In the genomic region with DNA sequence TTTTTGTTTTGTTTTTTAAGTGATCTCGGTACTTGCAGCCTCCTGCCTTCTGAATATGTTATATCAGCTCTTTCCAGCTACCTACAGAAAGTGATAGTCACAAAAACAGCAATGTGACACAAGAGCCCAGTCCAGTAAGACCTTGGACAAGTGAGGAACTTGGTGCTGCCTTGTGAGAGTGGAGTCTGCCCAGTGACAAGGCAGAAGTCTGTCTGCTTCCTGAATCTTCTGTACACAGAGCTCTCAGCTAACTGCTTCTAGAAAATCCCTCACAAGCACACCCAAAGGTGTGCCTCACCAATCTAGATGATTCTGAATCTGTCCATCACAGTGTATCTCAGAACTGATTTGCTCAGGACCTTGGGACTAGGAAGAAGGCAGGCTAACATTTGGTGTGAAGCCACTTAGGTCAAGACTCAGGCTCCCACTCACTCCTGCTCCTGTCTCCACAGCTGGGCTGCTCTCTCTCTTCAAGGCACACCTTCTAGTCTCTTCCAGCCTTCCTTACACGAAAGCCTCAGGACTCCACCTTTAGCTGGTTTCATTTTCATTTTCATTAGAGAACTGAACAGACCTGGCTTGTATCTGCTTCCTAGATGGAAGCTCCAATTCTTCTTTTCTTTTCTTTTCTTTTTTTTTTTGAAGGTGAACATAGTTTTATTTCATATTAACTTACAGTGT, we compare ENCODE assay signal across 17 mouse cellular contexts.
DNase-seq lines count a peak whose midpoint lies in the region; ATAC-seq lines count a peak whose summit lies in the region.
"Had no signal": no experiment of that assay in that cellular context is flagged by ENCODE, and none has a peak within 500 bp of the region (broad histone marks: within the 10 kb centered on the region; RNA-seq: fewer than 3 reads in every experiment).

No protein-coding gene starts in this region.

- WGBS in neural tube, embryonic 15.5 days, result 80% methylated on average over 2 of the region's 2 CpGs

- no peaks in the 10 kb centered on the region for H3K36me3 ChIP-seq in neural tube, embryonic 15.5 days
- H3K36me3 ChIP-seq: embryonic facial prominence, embryonic 13.5 days; kidney, embryonic 15.5 days; lung, embryonic 15.5 days had no signal

- H3K9me3 ChIP-seq in neural tube, embryonic 15.5 days (replicated peaks), result no peaks in the 10 kb centered on the region
- H3K9me3 ChIP-seq: embryonic facial prominence, embryonic 13.5 days; kidney, embryonic 15.5 days; lung, embryonic 15.5 days had no signal

- H3K4me2 ChIP-seq in neural tube, embryonic 15.5 days, result no peak overlapping the region
- H3K4me2 ChIP-seq: embryonic facial prominence, embryonic 13.5 days; heart, embryonic 11.5 days; kidney, embryonic 15.5 days; lung, embryonic 15.5 days had no signal

- no peaks in the 10 kb centered on the region for H3K27me3 ChIP-seq in neural tube, embryonic 15.5 days (replicated peaks)
- H3K27me3 ChIP-seq: embryonic facial prominence, embryonic 13.5 days; kidney, embryonic 15.5 days; lung, embryonic 15.5 days; Patski had no signal

- H3K27ac ChIP-seq in neural tube, embryonic 15.5 days (replicated peaks), result no peak overlapping the region
- H3K27ac ChIP-seq: embryonic facial prominence, embryonic 13.5 days; kidney, embryonic 15.5 days; lung, embryonic 15.5 days had no signal

- peak; percentile 54 for DNase-seq in A20 (ENCODE audit: low read depth, low spot score)
- DNase-seq in CD4-positive, CD25-positive, alpha-beta regulatory T cell, adult 2 months (ENCODE audit: low read depth, low spot score), result peak; percentile 23
- DNase-seq in induced T-regulatory cell, adult 2 months (ENCODE audit: low read depth), result peak; percentile 35
- no peak for DNase-seq in gastrocnemius, adult 8-10 months (ENCODE audit: low spot score in 2 of 2)
- DNase-seq in Muller cell, postnatal 12 days (ENCODE audit: inconsistent ontology term), result no peak
- DNase-seq: adrenal gland, postnatal 25 days; cerebellum, adult 2 months; gastrocnemius, postnatal 25 days; layer of hippocampus, postnatal 36 days had no signal

- ATAC-seq in monocyte, adult 5-6 weeks (replicated peaks; ENCODE audit: insufficient number of reproducible peaks, low FRiP score, low TSS enrichment, poor library complexity, severe bottlenecking), result 0 out of 2 replicates have a peak, but pooled peaks have one; percentile 46
- no peak for ATAC-seq in neural tube, embryonic 15.5 days (ENCODE audit: low FRiP score)
- ATAC-seq: midbrain, embryonic 16.5 days; Patski had no signal

- H3K9ac ChIP-seq in neural tube, embryonic 15.5 days (replicated peaks), result no peak overlapping the region
- H3K9ac ChIP-seq: embryonic facial prominence, embryonic 13.5 days; kidney, embryonic 15.5 days; lung, embryonic 15.5 days had no signal

- H3K4me3 ChIP-seq in neural tube, embryonic 15.5 days (replicated peaks), result no peak overlapping the region
- H3K4me3 ChIP-seq: embryonic facial prominence, embryonic 13.5 days; kidney, embryonic 15.5 days; lung, embryonic 15.5 days had no signal

- 0 out of 2 replicates have a peak, but pooled peaks cover 4% of the 10 kb centered on the region for H3K4me1 ChIP-seq in neural tube, embryonic 15.5 days
- H3K4me1 ChIP-seq: embryonic facial prominence, embryonic 13.5 days; kidney, embryonic 15.5 days; lung, embryonic 15.5 days had no signal

Comparison
In these comparisons a context has a peak if more than half of its experiments do, and no peak if none do; other contexts are left out.
1. DNase-seq: peak in A20 (single experiment), CD4-positive, CD25-positive, alpha-beta regulatory T cell, adult 2 months (single experiment) and induced T-regulatory cell, adult 2 months (single experiment); none in gastrocnemius, adult 8-10 months (0 of 2) and Muller cell, postnatal 12 days (single experiment).